Mouse (Mus musculus): Measurements from ENCODE around the gene Pja2. TPM values are rescaled to one million over a fixed set of nuclear protein-coding genes. Genes with fewer than 3 reads are reported as not detected.

The Pja2 gene
- polyA plus RNA-seq (2015; fragmentation: Nextera tagmentation; extraction: Ambion mirVana): 67.1 and 71.4 TPM in 2 replicates

DNA sequence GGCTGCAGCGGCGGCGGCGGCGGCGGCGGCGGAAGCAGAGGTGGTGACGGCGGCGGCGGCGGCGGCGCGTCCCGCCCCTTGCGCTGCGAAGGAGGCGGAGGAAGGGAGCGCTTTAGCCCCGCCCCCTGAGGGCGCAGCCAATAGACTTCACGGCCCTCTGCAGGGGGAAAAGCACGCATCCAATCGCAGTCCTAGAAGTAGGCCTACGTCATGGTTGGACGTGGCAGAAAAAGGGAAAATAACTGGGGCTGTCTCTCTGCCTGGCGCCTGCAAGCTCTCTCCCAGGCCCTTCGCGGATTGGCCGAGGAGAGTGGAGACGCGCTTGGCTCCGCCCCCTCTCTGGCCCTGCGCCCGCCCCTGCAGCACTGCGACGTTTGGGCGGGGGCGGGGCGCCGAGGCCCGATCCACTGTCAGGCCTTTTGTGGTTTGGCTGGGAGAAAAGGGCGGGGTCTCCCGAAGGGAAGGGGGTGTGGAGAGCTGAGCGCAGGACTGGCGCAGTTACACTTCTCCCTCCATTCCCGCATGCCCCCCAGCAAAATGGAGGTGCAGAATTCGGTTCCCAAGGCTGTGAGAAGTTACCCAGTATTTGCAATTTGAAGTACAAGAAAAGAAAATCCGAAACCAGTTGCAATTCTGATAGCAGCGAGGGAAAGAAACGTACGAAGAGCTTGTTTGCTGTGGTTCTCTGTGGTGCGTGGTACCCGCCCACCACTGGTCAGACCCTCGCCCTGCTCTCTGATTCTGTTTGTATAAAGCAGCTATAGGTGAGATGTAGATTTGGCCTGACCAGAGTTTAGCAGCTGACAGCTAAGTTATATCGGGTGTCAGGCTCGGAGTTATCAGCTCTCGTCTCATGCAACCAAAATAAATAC, at the start of gene Pja2:
TSS of gene Pja2 (minus strand) at position 19 of the 872 bp plus-strand sequence.
- H3K36me3 ChIP-seq: 0 out of 2 replicates have a peak, but pooled peaks cover 2% of the 10 kb centered on the region
- WGBS: under 1% methylated on average over 58 of the region's 60 CpGs
- peak within 1 kb of the TSS; percentile 97 for H3K9ac ChIP-seq
- peak within 1 kb of the TSS; percentile 98 for H3K27ac ChIP-seq (replicated peaks)
- ATAC-seq (ENCODE audit: insufficient number of reproducible peaks, low FRiP score, low TSS enrichment, low read depth): peak; percentile 100
- H3K27me3 ChIP-seq: no peaks in the 10 kb centered on the region
- peak within 1 kb of the TSS; percentile 70 for H3K4me2 ChIP-seq (replicated peaks)
- H3K4me3 ChIP-seq (replicated peaks): peak within 1 kb of the TSS; percentile 97
- no peaks in the 10 kb centered on the region for H3K9me3 ChIP-seq (replicated peaks)
- H3K4me1 ChIP-seq: peaks cover 11% of the 10 kb centered on the region; the same call in 1 of the 2 replicates

DNA sequence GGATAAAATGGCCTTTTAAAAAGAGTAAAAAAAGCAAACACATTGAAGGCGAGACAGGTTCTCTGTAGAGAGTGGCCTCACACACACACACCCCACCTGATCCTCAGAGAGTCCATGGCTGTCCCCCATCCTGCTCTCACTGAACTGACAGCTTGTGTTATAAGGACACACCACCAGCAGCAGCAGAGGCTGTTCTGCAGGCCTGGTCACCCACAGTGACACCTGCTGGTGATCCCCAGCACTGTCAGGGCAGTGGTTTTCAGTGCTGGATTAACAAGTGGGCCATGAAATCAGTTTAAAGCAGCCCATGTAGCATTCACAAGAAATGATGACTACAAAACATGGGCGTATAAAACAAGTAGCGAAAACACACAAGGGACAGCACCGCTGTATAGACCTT, 43.6 kb upstream of the Pja2 start:
- no peak overlapping the region for H3K4me2 ChIP-seq (replicated peaks)
- ATAC-seq (ENCODE audit: insufficient number of reproducible peaks, low FRiP score, low TSS enrichment, low read depth): no peak
- no peaks in the 10 kb centered on the region for H3K4me1 ChIP-seq
- no peak overlapping the region for H3K27ac ChIP-seq (replicated peaks)
- H3K4me3 ChIP-seq (replicated peaks): no peak overlapping the region
- H3K27me3 ChIP-seq: no peaks in the 10 kb centered on the region
- H3K36me3 ChIP-seq: no peaks in the 10 kb centered on the region
- H3K9me3 ChIP-seq (replicated peaks): no peaks in the 10 kb centered on the region
- H3K9ac ChIP-seq: no peak overlapping the region
- 68% methylated on average over 4 of the region's 4 CpGs for whole genome bisulfite sequencing

DNA sequence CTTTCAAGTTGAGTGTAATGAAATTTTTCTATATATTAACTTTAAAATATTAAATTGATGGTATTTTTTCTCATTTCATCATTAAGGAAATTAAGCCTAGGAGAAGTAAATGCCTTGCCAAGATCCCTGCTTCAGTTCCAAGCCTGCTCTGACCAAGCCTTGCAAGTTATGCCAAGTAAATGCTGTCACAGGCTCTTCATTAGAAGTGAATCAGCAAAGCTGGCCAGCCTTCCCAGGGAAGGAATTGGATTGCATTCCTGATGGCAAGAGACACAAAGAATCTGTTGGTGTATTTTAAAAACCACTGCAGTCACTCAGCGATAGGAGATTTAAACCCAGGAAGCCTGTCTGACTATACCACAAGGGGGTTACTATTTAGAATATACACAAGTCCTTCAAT, 32.0 kb upstream of the Pja2 start:
- WGBS: 59% methylated on average over 1 of the region's 1 CpGs
- Histone ChIP-seq H3K27ac (replicated peaks) (no peak overlapping the region), H3K27me3 (no peaks in the 10 kb centered on the region), H3K4me2 (replicated peaks) (no peak overlapping the region), H3K9me3 (replicated peaks) (no peaks in the 10 kb centered on the region), H3K9ac (no peak overlapping the region), H3K4me3 (replicated peaks) (no peak overlapping the region), H3K36me3 (no peaks in the 10 kb centered on the region), H3K4me1 (no peaks in the 10 kb centered on the region)
- ATAC-seq (ENCODE audit: insufficient number of reproducible peaks, low FRiP score, low TSS enrichment, low read depth): no peak

DNA sequence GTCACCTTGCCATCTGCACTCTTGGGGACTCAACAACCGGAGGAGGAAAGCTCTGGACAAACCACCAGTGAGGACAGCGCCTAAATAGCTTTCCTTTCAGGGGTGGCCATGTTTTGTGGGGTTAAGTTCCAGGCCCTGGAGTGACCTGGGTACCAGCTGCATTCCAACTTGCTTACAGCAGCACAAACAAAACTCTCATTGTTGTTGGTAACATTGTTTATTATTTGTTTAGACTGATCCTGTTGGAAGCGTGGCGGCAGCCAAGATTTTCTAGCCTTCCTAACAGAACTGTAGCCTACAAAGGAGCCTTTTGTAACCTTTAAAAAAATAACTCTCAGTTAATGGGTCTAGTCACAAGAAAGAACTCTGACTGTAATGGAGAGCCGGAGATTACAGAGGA, 30.9 kb upstream of the Pja2 start:
- no peak overlapping the region for H3K4me3 ChIP-seq (replicated peaks)
- no peaks in the 10 kb centered on the region for H3K9me3 ChIP-seq (replicated peaks)
- no peaks in the 10 kb centered on the region for H3K36me3 ChIP-seq
- no peak overlapping the region for H3K9ac ChIP-seq
- 42% methylated on average over 5 of the region's 5 CpGs for WGBS
- H3K27ac ChIP-seq (replicated peaks): no peak overlapping the region
- no peak for ATAC-seq (ENCODE audit: insufficient number of reproducible peaks, low FRiP score, low TSS enrichment, low read depth)
- no peak overlapping the region for H3K4me2 ChIP-seq (replicated peaks)
- no peaks in the 10 kb centered on the region for H3K4me1 ChIP-seq
- H3K27me3 ChIP-seq: no peaks in the 10 kb centered on the region

DNA sequence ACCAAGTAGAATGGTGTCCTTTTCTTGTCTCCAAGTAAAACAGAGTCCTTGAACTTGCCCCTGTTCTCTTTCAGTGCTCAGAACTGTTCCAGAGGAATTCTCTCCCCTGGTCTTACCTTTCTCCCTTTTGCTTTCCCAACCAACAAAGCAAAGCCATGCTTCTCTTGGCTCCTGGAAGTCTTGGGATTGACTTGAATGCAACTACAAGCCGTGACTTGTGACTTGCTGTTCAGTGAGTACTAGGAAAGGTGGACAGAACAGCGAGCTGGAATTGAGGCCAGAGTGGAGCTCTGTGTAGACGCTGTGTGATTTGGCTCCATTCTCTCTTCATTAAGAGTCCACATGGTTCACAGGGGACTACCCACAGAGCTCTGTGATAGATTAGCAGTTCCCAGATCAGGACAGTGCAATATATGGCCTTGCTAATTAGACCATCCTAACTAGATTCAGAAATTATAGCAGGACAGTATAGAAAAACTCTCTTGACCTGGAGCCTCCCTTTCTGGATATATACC, 30.3 kb upstream of the Pja2 start:
- Histone ChIP-seq H3K27me3 (no peaks in the 10 kb centered on the region), H3K9ac (no peak overlapping the region), H3K36me3 (no peaks in the 10 kb centered on the region), H3K4me1 (no peaks in the 10 kb centered on the region), H3K9me3 (replicated peaks) (no peaks in the 10 kb centered on the region), H3K4me3 (replicated peaks) (no peak overlapping the region), H3K4me2 (replicated peaks) (no peak overlapping the region), H3K27ac (replicated peaks) (no peak overlapping the region)
- WGBS: 70% methylated on average over 3 of the region's 3 CpGs
- ATAC-seq (ENCODE audit: insufficient number of reproducible peaks, low FRiP score, low TSS enrichment, low read depth): no peak

DNA sequence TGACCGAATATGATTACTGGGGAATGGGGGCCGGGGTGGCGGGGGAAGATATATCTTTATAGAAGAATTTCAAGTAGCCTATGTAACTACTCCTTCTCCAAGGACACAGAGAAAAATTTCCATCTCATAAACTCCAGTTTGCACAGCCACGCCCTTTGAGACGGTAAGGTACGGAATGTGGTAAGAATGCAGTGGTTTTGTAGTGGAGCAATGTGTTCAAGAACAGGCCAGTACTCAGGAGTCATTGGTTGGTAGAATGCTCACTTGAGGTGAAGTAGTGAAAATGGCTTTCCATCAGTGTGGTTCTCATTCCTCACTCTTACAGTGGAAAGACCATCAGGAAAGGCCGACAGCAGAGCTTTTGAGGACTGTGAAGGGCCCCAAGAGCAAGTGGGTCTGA, 22.2 kb upstream of the Pja2 start:
- no peak overlapping the region for H3K9ac ChIP-seq
- no peak overlapping the region for H3K4me2 ChIP-seq (replicated peaks)
- ATAC-seq (ENCODE audit: insufficient number of reproducible peaks, low FRiP score, low TSS enrichment, low read depth): no peak
- no peaks in the 10 kb centered on the region for H3K9me3 ChIP-seq (replicated peaks)
- H3K4me1 ChIP-seq: no peaks in the 10 kb centered on the region
- no peak overlapping the region for H3K27ac ChIP-seq (replicated peaks)
- no peak overlapping the region for H3K4me3 ChIP-seq (replicated peaks)
- H3K36me3 ChIP-seq: no peaks in the 10 kb centered on the region
- WGBS: 89% methylated on average over 7 of the region's 7 CpGs
- no peaks in the 10 kb centered on the region for H3K27me3 ChIP-seq

DNA sequence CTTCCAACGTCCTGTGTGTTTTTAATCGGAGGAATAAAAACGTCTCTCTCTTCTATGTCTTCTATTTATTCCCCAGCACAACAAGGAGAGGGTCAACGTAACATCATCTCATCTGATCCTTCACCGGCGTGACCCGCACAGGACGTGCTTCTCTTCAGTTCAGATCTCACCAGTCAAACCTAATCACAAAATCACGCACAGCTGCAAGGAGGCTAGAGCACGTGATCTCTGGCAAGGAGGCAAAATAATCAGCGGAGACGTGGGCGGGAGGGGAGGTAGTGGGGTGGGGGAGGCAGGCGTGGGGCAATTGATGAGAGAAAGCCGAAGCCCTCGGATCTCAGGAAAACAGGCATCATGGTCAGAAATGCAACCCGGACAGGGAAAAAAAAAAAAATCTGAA, 14.4 kb upstream of the Pja2 start:
- ATAC-seq (ENCODE audit: insufficient number of reproducible peaks, low FRiP score, low TSS enrichment, low read depth): no peak
- H3K4me2 ChIP-seq (replicated peaks): peak overlapping the region; percentile 36
- no peaks in the 10 kb centered on the region for H3K36me3 ChIP-seq
- H3K9me3 ChIP-seq (replicated peaks): no peaks in the 10 kb centered on the region
- H3K9ac ChIP-seq: no peak overlapping the region
- H3K4me3 ChIP-seq (replicated peaks): peak overlapping the region; percentile 18
- H3K4me1 ChIP-seq: 0 out of 2 replicates have a peak, but pooled peaks cover 5% of the 10 kb centered on the region
- no peaks in the 10 kb centered on the region for H3K27me3 ChIP-seq
- WGBS: 9% methylated on average over 17 of the region's 17 CpGs
- no peak overlapping the region for H3K27ac ChIP-seq (replicated peaks)

DNA sequence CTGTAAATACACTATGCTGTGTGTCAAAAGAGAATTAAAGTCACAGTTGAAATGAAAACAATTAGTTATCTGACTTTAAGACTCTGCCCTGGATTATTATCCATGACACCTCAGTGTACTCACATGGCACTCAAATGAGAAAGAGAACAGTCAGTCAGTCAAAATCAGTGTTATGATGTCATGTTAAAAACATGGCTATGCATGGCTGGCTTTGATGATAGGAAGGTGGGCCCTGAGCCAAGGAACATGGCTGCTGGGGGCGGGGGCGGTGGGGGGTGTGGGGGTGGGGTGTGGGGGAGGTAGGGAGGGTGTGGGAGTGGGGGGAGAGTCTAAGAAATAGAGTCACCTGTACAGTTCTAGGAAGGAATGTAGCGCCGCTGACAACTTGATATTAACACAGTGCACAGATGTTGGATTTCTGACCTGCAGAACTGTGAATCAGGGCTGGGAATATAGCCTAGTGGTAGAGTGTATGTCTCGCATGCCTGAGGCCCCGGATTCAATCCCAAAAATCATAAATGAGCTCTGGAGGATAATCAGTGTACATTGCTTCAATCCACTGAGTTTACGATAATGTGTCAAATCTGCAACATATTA, 13.0 kb upstream of the Pja2 start:
- 0 out of 2 replicates have a peak, but pooled peaks cover 5% of the 10 kb centered on the region for H3K4me1 ChIP-seq
- no peak for ATAC-seq (ENCODE audit: insufficient number of reproducible peaks, low FRiP score, low TSS enrichment, low read depth)
- H3K9ac ChIP-seq: no peak overlapping the region
- H3K27ac ChIP-seq (replicated peaks): no peak overlapping the region
- no peak overlapping the region for H3K4me3 ChIP-seq (replicated peaks)
- no peaks in the 10 kb centered on the region for H3K36me3 ChIP-seq
- WGBS: 69% methylated on average over 7 of the region's 7 CpGs
- no peaks in the 10 kb centered on the region for H3K9me3 ChIP-seq (replicated peaks)
- no peaks in the 10 kb centered on the region for H3K27me3 ChIP-seq
- H3K4me2 ChIP-seq (replicated peaks): no peak overlapping the region

DNA sequence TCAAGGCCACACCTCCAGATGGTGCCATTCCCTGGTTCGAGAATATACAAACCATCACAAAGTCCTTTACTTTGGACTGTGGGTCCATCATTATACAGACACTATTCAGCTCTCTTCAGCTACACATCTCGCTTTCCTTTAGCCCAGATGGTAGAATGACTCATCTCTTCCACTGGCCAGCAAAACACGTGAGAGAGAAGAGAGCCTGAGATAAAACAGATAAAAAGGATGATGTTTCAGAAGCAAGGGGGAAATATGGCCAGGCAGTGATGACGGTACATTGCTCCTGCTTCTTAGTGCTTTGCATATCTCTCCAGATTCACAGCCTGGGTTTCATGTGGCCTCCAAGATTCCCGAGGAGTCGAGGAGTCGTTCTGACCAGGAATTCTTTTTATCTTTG, 10.0 kb upstream of the Pja2 start:
- H3K27ac ChIP-seq (replicated peaks): no peak overlapping the region
- no peak overlapping the region for H3K4me3 ChIP-seq (replicated peaks)
- 0 out of 2 replicates have a peak, but pooled peaks cover 5% of the 10 kb centered on the region for H3K4me1 ChIP-seq
- H3K4me2 ChIP-seq (replicated peaks): no peak overlapping the region
- H3K36me3 ChIP-seq: no peaks in the 10 kb centered on the region
- ATAC-seq (ENCODE audit: insufficient number of reproducible peaks, low FRiP score, low TSS enrichment, low read depth): no peak
- no peaks in the 10 kb centered on the region for H3K9me3 ChIP-seq (replicated peaks)
- no peaks in the 10 kb centered on the region for H3K27me3 ChIP-seq
- WGBS: 61% methylated on average over 7 of the region's 7 CpGs
- H3K9ac ChIP-seq: no peak overlapping the region

DNA sequence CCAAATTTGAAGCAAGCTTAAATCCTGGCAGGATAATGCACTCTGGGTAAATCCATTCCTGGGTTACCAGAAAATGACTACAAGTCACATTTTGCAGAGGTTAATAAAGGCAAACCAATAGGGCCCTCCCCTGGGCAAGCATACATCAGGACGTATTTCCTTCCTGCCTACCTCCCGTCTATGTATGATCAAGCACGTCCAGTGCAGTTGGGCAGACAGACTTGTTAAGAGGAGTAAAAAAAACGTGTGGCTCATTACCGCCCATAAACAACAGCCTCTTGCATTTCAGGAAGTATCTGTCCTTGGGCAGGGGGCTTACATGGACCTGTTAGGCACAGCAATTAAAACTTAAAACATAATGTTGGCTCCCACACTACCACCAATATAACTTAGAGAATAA, 8.0 kb upstream of the Pja2 start:
- Histone ChIP-seq H3K27ac (replicated peaks) (no peak overlapping the region), H3K4me2 (replicated peaks) (no peak overlapping the region), H3K27me3 (no peaks in the 10 kb centered on the region), H3K36me3 (no peaks in the 10 kb centered on the region), H3K9me3 (replicated peaks) (no peaks in the 10 kb centered on the region), H3K4me1 (no peaks in the 10 kb centered on the region), H3K4me3 (replicated peaks) (no peak overlapping the region), H3K9ac (no peak overlapping the region)
- no peak for ATAC-seq (ENCODE audit: insufficient number of reproducible peaks, low FRiP score, low TSS enrichment, low read depth)
- 55% methylated on average over 5 of the region's 5 CpGs for WGBS

DNA sequence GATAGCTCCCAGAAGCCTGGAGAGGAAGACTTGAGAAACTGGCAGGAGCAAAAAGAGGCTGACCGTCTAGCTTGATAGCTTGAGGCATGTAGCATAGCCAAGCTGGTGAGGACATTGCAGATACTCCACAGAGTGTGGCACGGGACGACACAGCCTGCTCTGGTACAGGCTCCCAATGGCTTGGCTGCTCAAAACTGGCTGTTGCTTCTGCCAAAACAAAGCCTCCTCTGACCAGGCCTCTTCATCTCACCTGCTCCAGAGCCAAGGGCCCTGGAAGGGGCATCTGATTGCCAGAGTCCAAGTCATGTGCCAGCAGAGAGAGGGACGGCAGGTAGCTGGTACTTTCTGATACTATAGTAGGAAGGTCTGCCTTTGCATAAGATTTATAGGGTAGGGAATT, 5.5 kb upstream of the Pja2 start:
- H3K4me2 ChIP-seq (replicated peaks): no peak overlapping the region
- H3K9me3 ChIP-seq (replicated peaks): no peaks in the 10 kb centered on the region
- H3K36me3 ChIP-seq: no peaks in the 10 kb centered on the region
- 76% methylated on average over 4 of the region's 4 CpGs for WGBS
- H3K27me3 ChIP-seq: no peaks in the 10 kb centered on the region
- H3K9ac ChIP-seq: no peak overlapping the region
- no peak overlapping the region for H3K27ac ChIP-seq (replicated peaks)
- no peak overlapping the region for H3K4me3 ChIP-seq (replicated peaks)
- 0 out of 2 replicates have a peak, but pooled peaks cover 5% of the 10 kb centered on the region for H3K4me1 ChIP-seq
- ATAC-seq (ENCODE audit: insufficient number of reproducible peaks, low FRiP score, low TSS enrichment, low read depth): no peak
